Comparison of ENCODE assay signal across 8 mouse cellular contexts in genomic region chr2:62646671-62647289, GRCm38 (mm10). TPM values are rescaled to one million over a fixed set of nuclear protein-coding genes. Genes with fewer than 3 reads are reported as not detected.
DNase-seq lines count a peak whose midpoint lies in the region; ATAC-seq and TF ChIP-seq lines count a peak whose summit lies in the region.

No protein-coding gene starts in this region.

- no peak for TF ChIP-seq CTCF in MEL (IDR thresholded peaks at IDR 0.05 in 2 of 3, conservative IDR thresholded peaks at IDR 0.05 in 1 of 3; ENCODE audit: control insufficient read depth in 1 of 3, insufficient read depth in 1 of 3, low read depth in 2 of 3, low read length in 3 of 3, poor library complexity in 1 of 3, severe bottlenecking in 1 of 3)
- TF ChIP-seq CTCF in cortical plate, adult 2 months (IDR thresholded peaks at IDR 0.05; ENCODE audit: extremely low read depth, insufficient read depth, low read length) = no peak
- TF ChIP-seq CTCF in thymus, adult 2 months (IDR thresholded peaks at IDR 0.05; ENCODE audit: borderline replicate concordance, control insufficient read depth, extremely low read depth, insufficient read depth, low read length, poor library complexity) = no peak

- TF ChIP-seq POLR2A in MEL (IDR thresholded peaks at IDR 0.05; ENCODE audit: control insufficient read depth in 1 of 2, insufficient read depth in 1 of 2, low read depth in 1 of 2, low read length in 2 of 2, poor library complexity in 1 of 2) = no peak
- TF ChIP-seq POLR2A in cortical plate, adult 2 months (IDR thresholded peaks at IDR 0.05; ENCODE audit: extremely low read depth, insufficient read depth, low read length) = no peak
- no peak for TF ChIP-seq POLR2A in thymus, adult 2 months (IDR thresholded peaks at IDR 0.05; ENCODE audit: control insufficient read depth, extremely low read depth, insufficient read depth, low read length, poor library complexity)

- peaks cover 19% of the 10 kb centered on the region for H3K79me2 ChIP-seq in MEL (ENCODE audit: control insufficient read depth, insufficient read depth, low read length, poor library complexity)

- DNase-seq in MEL (ENCODE audit: low read depth, low spot score) = no peak
- peak; percentile 44 for DNase-seq in hindbrain, embryonic 11.5 days (ENCODE audit: low spot score)
- DNase-seq in thymus, adult 2 months = no peak
- DNase-seq in thymus, postnatal 14 days = no peak

- H3K4me1 ChIP-seq in MEL (ENCODE audit: control insufficient read depth in 1 of 2, insufficient read depth in 2 of 2, low read length in 2 of 2) = peaks cover 0 to 3% of the 10 kb centered on the region in 2 experiments; a peak in 2 of 4 replicates
- no peaks in the 10 kb centered on the region for H3K4me1 ChIP-seq in cortical plate, adult 2 months (ENCODE audit: control insufficient read depth, insufficient read depth, low read length)
- H3K4me1 ChIP-seq in hindbrain, embryonic 11.5 days (replicated peaks; ENCODE audit: control insufficient read depth, insufficient read depth, low read length) = 0 out of 2 replicates have a peak, but pooled peaks cover 3% of the 10 kb centered on the region
- H3K4me1 ChIP-seq in liver, embryonic 16.5 days (ENCODE audit: control insufficient read depth, low read depth, low read length) = peaks cover 16% of the 10 kb centered on the region
- H3K4me1 ChIP-seq in thymus, adult 2 months (replicated peaks; ENCODE audit: control insufficient read depth, insufficient read depth, low read length) = peaks cover 8% of the 10 kb centered on the region

- H3K9ac ChIP-seq in MEL (ENCODE audit: control insufficient read depth, low read depth, low read length, poor library complexity, severe bottlenecking) = peak overlapping the region; percentile 23
- H3K9ac ChIP-seq in hindbrain, embryonic 11.5 days (ENCODE audit: low read depth, low read length) = peak overlapping the region; percentile 49; the same call in 1 of the 2 replicates
- peak overlapping the region; percentile 70; the same call in 1 of the 2 replicates for H3K9ac ChIP-seq in liver, embryonic 16.5 days (ENCODE audit: low read depth, low read length)

- peak; percentile 52; the same call in 1 of the 2 replicates for ATAC-seq in hindbrain, embryonic 11.5 days (ENCODE audit: low FRiP score)
- no peak for ATAC-seq in liver, embryonic 16.5 days (ENCODE audit: low read depth)
- no peak for ATAC-seq in monocyte, adult 5-6 weeks (replicated peaks; ENCODE audit: insufficient number of reproducible peaks, low FRiP score, low TSS enrichment, poor library complexity, severe bottlenecking)
- no peak for ATAC-seq in activated CD4-positive, CD25-positive, alpha-beta regulatory T cell, adult 4 months

- H3K9me3 ChIP-seq in MEL (replicated peaks; ENCODE audit: insufficient read depth, low read length) = no peaks in the 10 kb centered on the region
- no peaks in the 10 kb centered on the region for H3K9me3 ChIP-seq in hindbrain, embryonic 11.5 days (ENCODE audit: control insufficient read depth, low read length)
- H3K9me3 ChIP-seq in liver, embryonic 16.5 days (replicated peaks; ENCODE audit: control insufficient read depth, low read length) = no peaks in the 10 kb centered on the region

- H3K27ac ChIP-seq in MEL (ENCODE audit: control insufficient read depth, low read depth, low read length) = peak overlapping the region; percentile 65; the same call in 1 of the 2 replicates
- no peak overlapping the region for H3K27ac ChIP-seq in cortical plate, adult 2 months (ENCODE audit: insufficient read depth, low read length)
- H3K27ac ChIP-seq in hindbrain, embryonic 11.5 days (ENCODE audit: low read depth, low read length) = no peak overlapping the region
- H3K27ac ChIP-seq in liver, embryonic 16.5 days (ENCODE audit: low read length) = no peak overlapping the region; the same call in 1 of the 2 replicates
- H3K27ac ChIP-seq in thymus, adult 2 months (ENCODE audit: control insufficient read depth, insufficient read depth, low read length) = no peak overlapping the region

- H3K27me3 ChIP-seq in MEL (ENCODE audit: control insufficient read depth in 1 of 2, insufficient read depth in 2 of 2, low read length in 2 of 2) = no peaks in the 10 kb centered on the region
- H3K27me3 ChIP-seq in hindbrain, embryonic 11.5 days (ENCODE audit: control insufficient read depth, insufficient read depth, low read length) = no peaks in the 10 kb centered on the region
- no peaks in the 10 kb centered on the region for H3K27me3 ChIP-seq in liver, embryonic 16.5 days (ENCODE audit: control insufficient read depth, insufficient read depth, low read depth, low read length)
- H3K27me3 ChIP-seq in thymus, adult 2 months (ENCODE audit: control insufficient read depth, insufficient read depth, low read length) = no peaks in the 10 kb centered on the region

- H3K36me3 ChIP-seq in MEL (ENCODE audit: control insufficient read depth in 1 of 2, insufficient read depth in 2 of 2, low read length in 2 of 2) = peaks cover 0 to 8% of the 10 kb centered on the region in 2 experiments; a peak in 2 of 4 replicates
- H3K36me3 ChIP-seq in hindbrain, embryonic 11.5 days (ENCODE audit: control insufficient read depth, insufficient read depth, low read length) = no peaks in the 10 kb centered on the region
- no peaks in the 10 kb centered on the region for H3K36me3 ChIP-seq in liver, embryonic 16.5 days (ENCODE audit: control insufficient read depth, insufficient read depth)
- H3K36me3 ChIP-seq in thymus, adult 2 months (ENCODE audit: control insufficient read depth, insufficient read depth, low read length) = no peaks in the 10 kb centered on the region

- H3K4me3 ChIP-seq in MEL (ENCODE audit: control insufficient read depth in 1 of 2, insufficient read depth in 1 of 2, low read depth in 2 of 2, low read length in 2 of 2) = peak overlapping the region; percentile 77 to 79
- H3K4me3 ChIP-seq in cortical plate, adult 2 months (ENCODE audit: insufficient read depth, low read length) = peak overlapping the region; percentile 55; the same call in 1 of the 2 replicates
- peak overlapping the region; percentile 44 for H3K4me3 ChIP-seq in hindbrain, embryonic 11.5 days (ENCODE audit: low read depth, low read length)
- peak overlapping the region; percentile 75 for H3K4me3 ChIP-seq in liver, embryonic 16.5 days (ENCODE audit: low read depth, low read length)
- H3K4me3 ChIP-seq in thymus, adult 2 months (ENCODE audit: control insufficient read depth, insufficient read depth, low read length) = no peak overlapping the region

- 8% methylated on average over 6 of the region's 6 CpGs for WGBS in hindbrain, embryonic 11.5 days
- 32% methylated on average over 6 of the region's 6 CpGs for WGBS in liver, embryonic 16.5 days (ENCODE audit: insufficient replicate concordance)
- 48% methylated on average over 6 of the region's 6 CpGs for WGBS in thymus, adult 2 months

- no peak for TF ChIP-seq RAD21 in MEL (IDR thresholded peaks at IDR 0.05; ENCODE audit: low read depth, low read length)

- TF ChIP-seq EP300 in MEL (IDR thresholded peaks at IDR 0.05; ENCODE audit: low read depth in 1 of 2, low read length in 2 of 2) = no peak

- peak overlapping the region; percentile 74 for H3K4me2 ChIP-seq in hindbrain, embryonic 11.5 days (replicated peaks; ENCODE audit: low read depth, low read length)
- H3K4me2 ChIP-seq in liver, embryonic 16.5 days (ENCODE audit: low read depth, low read length) = peak overlapping the region; percentile 86

TF ChIP-seq in MEL, 35 proteins besides CTCF, POLR2A, EP300 and RAD21:
- no peak for TF ChIP-seq USF1 (IDR thresholded peaks at IDR 0.05; ENCODE audit: low read depth, low read length)
- TF ChIP-seq E2F4 (IDR thresholded peaks at IDR 0.05; ENCODE audit: borderline replicate concordance, low read depth, low read length) = no peak
- no peak for TF ChIP-seq MXI1 (IDR thresholded peaks at IDR 0.05; ENCODE audit: low read depth, low read length)
- TF ChIP-seq HCFC1 (IDR thresholded peaks at IDR 0.05; ENCODE audit: low read depth, low read length) = no peak
- no peak for TF ChIP-seq NELFE (IDR thresholded peaks at IDR 0.05; ENCODE audit: low read depth, low read length)
- TF ChIP-seq KAT2A (conservative IDR thresholded peaks at IDR 0.05; ENCODE audit: low read depth, low read length) = no peak
- TF ChIP-seq POLR2AphosphoS5 (IDR thresholded peaks at IDR 0.05; ENCODE audit: borderline replicate concordance, low read depth, low read length) = no peak
- TF ChIP-seq MYC (IDR thresholded peaks at IDR 0.05; ENCODE audit: low read depth, low read length) = no peak
- no peak for TF ChIP-seq SMC3 (IDR thresholded peaks at IDR 0.05; ENCODE audit: low read depth, low read length)
- no peak for TF ChIP-seq UBTF (IDR thresholded peaks at IDR 0.05; ENCODE audit: borderline replicate concordance, insufficient read depth, low read depth, low read length)
- TF ChIP-seq ELF1 (IDR thresholded peaks at IDR 0.05; ENCODE audit: low read depth, low read length) = no peak
- no peak for TF ChIP-seq MAX (IDR thresholded peaks at IDR 0.05; ENCODE audit: low read length)
- TF ChIP-seq ZKSCAN1 (IDR thresholded peaks at IDR 0.05; ENCODE audit: low read depth, low read length) = no peak

RNA-seq across cellular contexts. Expression of gene Ifih1, which starts 0.7 kb away (rescaled TPM):
- total RNA-seq in MEL (2012; rRNA removed) = 11.4 and 12.8 TPM in 2 replicates
- polyA plus RNA-seq in MEL (2012; ENCODE audit: insufficient read depth in 1 of 2, insufficient read length in 2 of 2, low read depth in 1 of 2, low replicate concordance in 2 of 2, missing spikeins in 1 of 2) = 10 to 100 TPM; 41.5 to 71.9 TPM
- polyA plus RNA-seq in cortical plate, adult 2 months (2012; rRNA removed) = 2.1 and 2.4 TPM in 2 replicates
- 1.2 and 1.9 TPM in 2 replicates for polyA plus RNA-seq in hindbrain, embryonic 11.5 days (2014; fragmentation: Nextera tagmentation; extraction: Ambion mirVana)
- 3.2 and 3.6 TPM in 2 replicates for polyA plus RNA-seq in liver, embryonic 16.5 days (2015; fragmentation: Nextera tagmentation; extraction: Ambion mirVana)
- 6.1 and 7.3 TPM in 2 replicates for polyA plus RNA-seq in thymus, adult 2 months (2012; rRNA removed)
- 27.3 to 53.1 TPM (median 48.1 TPM) in 3 replicates for total RNA-seq in monocyte, adult 5-6 weeks (2017)
- 10 to 100 TPM; 25.1 to 32.1 TPM for polyA plus RNA-seq in activated CD4-positive, CD25-positive, alpha-beta regulatory T cell, adult 4 months (2017; shearing (Covaris generic))

RNA-seq across cellular contexts. Expression of gene Gca, which starts 17.3 kb away (rescaled TPM):
- 6.2 and 9.0 TPM in 2 replicates for total RNA-seq in MEL (2012; rRNA removed)
- polyA plus RNA-seq in MEL (2012; ENCODE audit: insufficient read depth in 1 of 2, insufficient read length in 2 of 2, low read depth in 1 of 2, low replicate concordance in 2 of 2, missing spikeins in 1 of 2) = 10 to 100 TPM in 1 of 2 experiments, not detected in 1; 17.9 TPM
- 19.1 and 19.2 TPM in 2 replicates for polyA plus RNA-seq in cortical plate, adult 2 months (2012; rRNA removed)
- 2.2 and 2.8 TPM in 2 replicates for polyA plus RNA-seq in hindbrain, embryonic 11.5 days (2014; fragmentation: Nextera tagmentation; extraction: Ambion mirVana)
- polyA plus RNA-seq in liver, embryonic 16.5 days (2015; fragmentation: Nextera tagmentation; extraction: Ambion mirVana) = 5.5 and 5.7 TPM in 2 replicates
- polyA plus RNA-seq in thymus, adult 2 months (2012; rRNA removed) = 2.0 and 2.2 TPM in 2 replicates
- 1.3 to 13.8 TPM (median 1.4 TPM) in 3 replicates for total RNA-seq in monocyte, adult 5-6 weeks (2017)
- polyA plus RNA-seq in activated CD4-positive, CD25-positive, alpha-beta regulatory T cell, adult 4 months (2017; shearing (Covaris generic)) = 1 to 10 TPM; 1.5 to 2.1 TPM
